Mouse (Mus musculus): ENCODE data around the gene Gpr155.

Gene Gpr155

DNA sequence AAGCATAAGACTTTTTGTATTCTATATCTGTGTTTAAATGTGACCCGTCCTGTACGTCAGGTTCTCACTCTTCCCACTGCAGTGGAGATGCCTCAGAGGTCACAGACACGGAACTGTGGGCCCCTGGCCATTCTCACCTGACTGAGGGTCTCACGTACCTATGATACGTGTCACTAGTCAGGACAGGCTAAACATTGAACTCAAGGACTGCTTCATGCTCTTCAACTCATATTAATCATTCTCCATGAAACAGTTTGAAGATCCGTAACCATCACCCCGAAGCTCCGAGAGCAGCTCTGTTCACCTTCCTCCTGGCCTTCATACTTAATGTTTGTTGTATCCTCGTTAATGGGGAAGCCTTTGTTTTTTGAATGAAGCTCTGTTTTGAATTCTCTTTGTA lies 68.9 kb downstream of the Gpr155 start:
- DNase-seq = no peak

DNA sequence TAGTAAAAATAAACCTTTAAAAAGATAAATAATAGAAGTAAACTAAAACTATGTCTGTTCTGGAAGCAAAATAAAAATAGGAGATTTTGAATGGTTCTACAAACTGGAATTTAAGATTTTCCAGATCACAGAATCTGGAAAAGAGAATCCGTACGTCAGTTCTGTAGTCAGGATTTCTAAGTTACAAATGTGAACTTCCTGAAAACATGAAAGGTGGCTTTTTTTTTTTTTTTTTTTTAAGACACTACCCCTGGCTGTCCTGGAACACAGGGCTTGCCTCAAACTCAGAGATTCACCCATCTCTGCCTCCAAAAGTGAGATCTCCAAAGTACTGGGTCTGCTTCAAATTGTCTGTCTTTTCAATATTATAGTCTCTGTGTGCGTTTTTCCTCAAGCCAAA lies 72.1 kb downstream of the Gpr155 start:
- no peak for DNase-seq

DNA sequence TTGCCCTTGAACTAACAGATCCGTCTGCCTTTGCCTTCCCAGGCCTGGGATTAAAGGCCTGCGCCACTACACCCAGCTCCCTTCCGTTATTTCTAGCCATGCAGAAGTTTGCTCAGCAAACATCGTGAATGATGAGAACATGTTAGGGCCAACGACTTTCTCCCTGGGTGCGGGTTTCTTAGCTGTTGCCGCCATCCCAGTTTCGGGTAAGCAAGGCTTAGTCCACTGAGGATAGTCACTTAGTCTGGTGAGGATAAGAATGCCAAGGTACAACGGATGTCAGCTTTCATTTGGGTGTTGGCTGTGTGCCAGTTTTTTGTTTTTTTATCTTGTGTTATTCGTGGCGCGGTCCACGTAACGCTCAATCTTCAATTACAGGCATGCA lies 73.3 kb downstream of the Gpr155 start:
- peak; percentile 25 to 61 for DNase-seq

DNA sequence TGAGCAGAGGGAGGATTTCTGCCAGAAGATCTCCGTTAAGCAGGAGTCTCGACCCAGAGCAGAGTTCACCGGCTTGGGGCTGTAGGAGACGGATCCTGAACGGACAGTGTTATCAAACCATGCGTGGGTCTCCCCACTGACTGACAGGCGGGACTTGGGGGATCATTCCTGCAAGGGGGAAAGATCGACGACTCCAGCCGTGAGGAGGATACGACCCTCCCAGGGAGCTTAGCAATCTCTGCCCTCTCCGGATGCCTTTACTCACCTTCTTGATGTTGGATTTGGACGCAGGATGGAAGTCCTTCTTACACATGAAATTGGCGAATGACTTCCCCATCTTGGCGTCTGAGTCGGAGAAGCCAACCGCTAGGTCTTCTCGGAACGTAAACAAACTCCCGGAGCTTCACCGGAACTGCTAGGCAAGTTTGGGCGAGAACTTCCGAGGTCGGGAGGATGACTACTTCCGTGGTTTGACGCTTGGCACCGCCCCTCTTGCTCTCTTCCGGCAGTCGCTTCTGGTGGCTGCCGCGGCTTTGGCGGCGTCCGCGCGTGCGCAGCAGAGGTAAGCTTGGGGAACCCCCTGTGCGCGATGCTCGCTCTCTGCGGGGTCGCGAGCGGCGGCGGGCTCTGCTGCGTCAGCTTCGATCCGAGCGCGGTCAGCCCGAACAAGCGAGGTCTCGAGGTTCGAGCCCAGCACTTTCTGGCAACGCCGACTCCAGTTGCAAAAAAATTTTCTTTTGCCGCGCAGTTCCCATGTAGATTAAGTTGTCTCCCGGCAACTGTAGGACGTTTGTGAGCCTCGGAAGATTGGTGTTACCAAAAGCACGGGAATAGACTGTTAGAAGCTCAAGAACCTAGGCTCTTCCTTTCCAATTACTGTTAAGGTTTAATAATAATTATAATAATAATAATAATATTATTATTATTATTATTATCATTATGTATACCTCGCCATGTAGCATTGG lies 73.9 kb downstream of the Gpr155 start, which contains the start of the genes Scrn3 and Cir1:
TSS of gene Scrn3 (plus strand) at position 450 of the 965 bp plus-strand sequence.
TSS of gene Cir1 (minus strand) at position 550 of the 965 bp plus-strand sequence.
- peak; percentile 96 for DNase-seq

DNA sequence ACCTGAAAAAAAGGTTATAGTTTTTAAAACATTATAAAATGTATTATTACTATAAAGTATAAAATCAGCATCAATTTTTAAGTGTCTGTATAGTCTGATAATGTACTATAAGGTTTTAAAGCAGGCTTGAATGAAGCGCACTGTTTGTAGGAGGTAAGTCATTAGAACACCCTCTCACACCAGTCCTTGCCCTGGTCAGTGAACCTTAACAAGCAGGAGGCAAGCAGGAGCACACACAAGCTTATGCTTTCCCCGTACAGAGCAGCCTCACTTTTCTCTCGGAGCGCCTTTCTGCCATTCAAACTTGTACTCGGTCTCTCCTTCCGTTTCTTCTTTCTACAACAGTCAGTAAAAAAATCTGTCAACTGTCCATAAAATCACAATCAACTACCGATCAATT lies 80.4 kb downstream of the Gpr155 start:
- no peak for DNase-seq

DNA sequence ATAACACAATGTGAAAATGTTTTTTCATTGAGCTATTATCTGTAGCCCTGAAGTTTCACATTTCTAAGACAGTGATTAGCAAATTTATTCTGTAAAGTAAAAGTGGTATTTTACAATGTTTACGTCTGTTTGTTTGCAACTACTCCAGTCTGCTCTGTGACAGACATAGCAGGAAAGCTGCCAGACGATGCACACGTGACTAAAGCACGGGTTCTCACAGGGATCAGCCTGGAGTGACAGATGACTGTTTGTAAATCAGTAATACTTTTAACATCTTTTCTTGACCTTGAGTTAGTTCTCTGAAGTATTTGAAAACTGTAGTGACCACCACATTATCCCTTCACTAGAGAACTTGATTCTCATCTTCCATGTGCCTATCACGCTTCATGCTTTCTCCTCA lies 81.9 kb downstream of the Gpr155 start:
- DNase-seq = no peak

DNA sequence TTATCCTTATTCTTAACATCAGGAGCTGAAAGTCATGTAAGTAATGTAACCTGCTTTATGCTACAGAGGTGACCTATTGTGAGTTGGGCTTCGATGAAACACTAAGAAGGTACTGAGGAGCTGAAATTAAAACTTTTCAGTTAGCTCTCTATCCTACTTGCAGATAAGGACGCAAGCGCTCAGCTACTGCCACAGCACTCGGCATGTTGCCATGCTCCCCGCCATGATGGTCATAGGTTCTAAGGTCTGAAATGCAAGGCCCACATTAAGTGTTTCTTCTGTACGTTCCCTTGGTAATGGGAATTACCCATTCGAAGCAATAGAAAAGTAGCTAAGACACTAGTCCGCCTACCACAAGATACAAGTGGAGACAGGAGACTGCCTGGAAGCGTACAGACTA lies 83.7 kb downstream of the Gpr155 start:
- no peak for DNase-seq

DNA sequence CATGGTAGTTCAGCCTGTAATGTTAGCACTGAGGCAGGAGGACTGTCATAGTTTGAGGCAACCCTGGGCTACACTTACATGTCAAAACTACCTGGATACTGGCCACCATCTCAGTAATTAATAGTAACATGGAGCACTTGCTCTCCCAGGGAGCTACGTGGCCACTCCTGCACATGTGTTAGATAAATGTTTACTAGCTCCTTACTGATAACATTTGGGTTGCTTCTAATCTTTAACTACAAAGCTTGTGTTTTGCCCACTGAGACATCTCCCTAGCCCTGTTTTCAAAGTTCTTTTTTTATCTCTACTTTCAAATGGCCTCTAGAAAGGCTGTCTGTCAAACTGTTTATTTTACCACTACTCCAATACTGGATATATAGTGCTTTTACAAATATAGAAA lies 84.4 kb downstream of the Gpr155 start:
- DNase-seq = no peak

DNA sequence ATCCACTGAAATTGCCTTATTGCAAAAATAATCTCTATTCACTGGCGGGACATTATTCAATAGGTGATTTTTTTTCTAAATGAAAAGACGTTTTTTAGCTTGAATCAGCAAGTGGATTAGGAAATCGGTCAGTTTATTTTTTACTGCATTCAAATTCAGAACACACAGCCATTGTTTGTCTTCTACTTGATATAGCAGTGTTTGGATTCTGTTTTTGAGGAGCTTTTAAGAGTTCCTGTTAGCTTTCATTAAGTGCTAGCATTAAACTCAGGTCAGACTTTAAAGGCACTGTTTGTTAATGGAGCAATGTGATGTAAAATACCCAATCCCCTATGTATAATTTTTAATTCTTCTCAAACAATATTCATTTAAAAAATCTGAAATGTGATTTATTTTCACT lies 87.5 kb downstream of the Gpr155 start:
- no peak for DNase-seq

DNA sequence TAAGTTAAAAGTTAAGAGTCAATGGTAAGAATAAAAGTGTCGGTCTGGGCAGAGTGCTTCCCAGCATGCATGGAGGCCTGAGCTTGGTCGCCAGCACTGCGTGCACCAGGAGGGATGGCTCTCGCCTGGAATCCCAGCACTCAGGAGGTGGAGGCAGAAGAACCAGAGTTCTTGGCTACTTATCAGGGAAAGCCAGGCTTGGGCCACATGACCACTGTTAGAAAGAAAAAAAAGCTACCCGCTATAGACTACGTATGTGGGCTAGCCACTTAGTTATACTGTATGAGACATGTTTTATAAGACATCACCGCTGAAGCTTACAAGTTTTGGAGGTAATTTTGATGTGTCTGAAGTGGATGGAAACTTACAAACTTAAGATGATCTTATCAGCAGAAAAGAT lies 88.2 kb downstream of the Gpr155 start:
- DNase-seq = no peak

DNA sequence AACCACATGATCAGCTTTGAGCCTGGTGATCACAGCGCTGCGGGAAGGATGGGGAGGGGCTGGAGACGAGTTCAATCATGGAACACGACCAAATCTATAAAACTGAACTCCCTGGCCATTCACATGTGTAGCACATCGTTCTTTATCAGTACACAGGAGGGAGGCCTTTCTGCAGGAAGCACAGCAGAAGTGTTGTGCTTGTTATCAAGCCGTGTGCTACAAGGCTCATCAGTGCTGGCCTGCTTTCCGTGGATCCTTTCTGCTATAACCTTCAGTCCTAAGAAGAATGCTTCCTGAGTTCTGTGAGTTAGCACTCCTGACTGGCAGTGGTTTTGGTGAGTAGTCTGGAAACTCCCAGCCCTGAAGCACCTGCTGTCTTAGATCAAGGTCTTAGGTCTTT lies 91.3 kb downstream of the Gpr155 start:
- no peak for DNase-seq

Data from cerebellum, adult 18-20 months (tissue).